Mouse (Mus musculus) lung, postnatal 4 days (tissue): ENCODE data around the gene Rab14.

Experiments used
- DNase-seq, 2 experiments: peaks; one replicate each; pipeline ENCODE4 v3.0.0; 2021

Gene Rab14

GRCm38 (mm10) chr2:35200898-35201668 lies at the start of gene Rab14:
TSS of gene Rab14 (minus strand) at chr2:35201120.
- peak; percentile 100 for DNase-seq

- DNase-seq = no peak
These were observed 46.8 kb upstream of the Rab14 start for GRCm38 (mm10) chr2:35247763-35248162.

- no peak for DNase-seq
These were observed 43.3 kb upstream of the Rab14 start for GRCm38 (mm10) chr2:35244241-35244640.

- DNase-seq = no peak
These were observed 34.1 kb upstream of the Rab14 start for GRCm38 (mm10) chr2:35235021-35235420.

- DNase-seq = no peak
These were observed 33.0 kb upstream of the Rab14 start for GRCm38 (mm10) chr2:35233898-35234297.

GRCm38 (mm10) chr2:35232595-35233445 lies 31.9 kb upstream of the Rab14 start:
- no peak for DNase-seq

GRCm38 (mm10) chr2:35231871-35232270 lies 31.0 kb upstream of the Rab14 start:
- DNase-seq = peak; percentile 68 to 75

- DNase-seq = no peak
These were observed 29.3 kb upstream of the Rab14 start for GRCm38 (mm10) chr2:35230215-35230614.

- DNase-seq = no peak
These were observed 27.2 kb upstream of the Rab14 start for GRCm38 (mm10) chr2:35228145-35228544.

GRCm38 (mm10) chr2:35224285-35224684 lies 23.4 kb upstream of the Rab14 start:
- no peak for DNase-seq

- no peak for DNase-seq
These were observed 22.0 kb upstream of the Rab14 start for GRCm38 (mm10) chr2:35222822-35223391.

GRCm38 (mm10) chr2:35218736-35219135 lies 17.8 kb upstream of the Rab14 start:
- DNase-seq = no peak

GRCm38 (mm10) chr2:35216701-35217100 lies 15.8 kb upstream of the Rab14 start:
- no peak for DNase-seq

- DNase-seq = no peak
These were observed 14.4 kb upstream of the Rab14 start for GRCm38 (mm10) chr2:35215363-35215762.

- peak; percentile 87 to 91 for DNase-seq
These were observed 14.0 kb upstream of the Rab14 start for GRCm38 (mm10) chr2:35214881-35215358.

- DNase-seq = no peak
These were observed 12.5 kb upstream of the Rab14 start for GRCm38 (mm10) chr2:35213345-35213910.

- no peak for DNase-seq
These were observed 10.8 kb upstream of the Rab14 start for GRCm38 (mm10) chr2:35211681-35212080.

- DNase-seq = no peak
These were observed 8.2 kb upstream of the Rab14 start for GRCm38 (mm10) chr2:35208931-35209665.

- DNase-seq = no peak
These were observed 7.1 kb upstream of the Rab14 start for GRCm38 (mm10) chr2:35208054-35208453.

GRCm38 (mm10) chr2:35206761-35207160 lies 5.8 kb upstream of the Rab14 start:
- DNase-seq = no peak

GRCm38 (mm10) chr2:35203729-35204128 lies 2.8 kb upstream of the Rab14 start:
- no peak for DNase-seq
